Mouse (Mus musculus) megakaryocyte progenitor cell, adult 5-6 weeks (primary cell): ENCODE data around the gene A830031A19Rik. TPM values are rescaled to one million over a fixed set of nuclear protein-coding genes. Genes with fewer than 3 reads are reported as not detected.

Source experiments
- ATAC-seq: replicated peaks from 2 replicates; pipeline ENCODE4 v1.8.0; 2016; ENCODE audit warnings: mild to moderate bottlenecking, moderate TSS enrichment, inconsistent platforms; ENCODE audit not compliant: poor library complexity
- total RNA-seq, 2 experiments: library from RNA; stranded (forward) in 1 of 2; stranded (reverse) in 1 of 2; fragments of 157-497, 149-512 nt in 1 of 2; fragments of 200-1000 nt in 1 of 2; gene quantifications; 2 replicates each; pipeline versions ENCODE4 v1.2.3 to v1.2.4; 2015 to 2017

The A830031A19Rik gene
- total RNA-seq (2015) (not detected in 2 replicates), total RNA-seq (2017) (not detected in 2 replicates)

DNA sequence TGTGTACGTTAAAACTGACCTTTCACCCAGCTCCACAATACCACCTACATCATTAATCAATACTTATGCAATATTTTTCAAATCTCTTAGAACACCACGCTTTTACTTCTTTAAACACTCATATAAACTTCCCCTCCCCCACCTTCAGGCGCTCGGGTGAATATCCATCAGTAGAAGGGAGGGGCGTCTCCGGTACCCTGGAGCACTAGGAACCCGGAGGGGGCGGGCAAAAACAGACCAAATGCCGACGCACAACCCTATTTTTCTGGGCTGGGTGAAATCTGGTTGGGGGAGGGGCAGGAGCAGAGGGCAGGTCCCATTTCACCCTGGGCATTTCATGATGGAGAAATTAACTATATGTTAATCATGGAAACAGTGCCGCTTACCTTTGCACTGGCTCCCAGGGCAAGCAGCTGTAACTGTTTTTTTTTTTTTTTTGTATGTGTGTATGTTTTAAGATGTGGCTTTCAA is at the start of gene A830031A19Rik:
Gene A830031A19Rik, minus strand, starts transcription at position 421 of the 471 bp plus-strand sequence.
- ATAC-seq = no peak

DNA sequence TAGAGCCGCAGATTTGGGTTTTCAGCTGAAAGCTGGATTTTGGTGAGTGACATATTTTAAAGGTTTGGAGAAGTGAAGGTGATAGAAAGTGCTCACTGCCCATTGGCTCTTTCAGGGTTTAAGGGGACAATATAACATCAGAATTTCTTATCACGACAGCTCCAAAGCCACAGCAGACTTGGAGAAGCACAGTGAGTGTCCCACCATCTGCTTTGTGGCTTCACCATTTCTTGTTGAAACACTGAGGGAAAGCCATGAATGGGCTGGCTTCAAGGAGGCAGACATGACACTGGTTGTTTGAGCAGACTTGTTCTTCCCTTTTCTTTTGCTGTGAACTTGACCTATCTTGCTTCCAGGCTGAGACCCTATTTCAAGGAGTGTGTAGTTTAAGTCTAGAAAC is 49.1 kb upstream of the A830031A19Rik start:
- ATAC-seq = 0 out of 2 replicates have a peak, but pooled peaks have one; percentile 12

DNA sequence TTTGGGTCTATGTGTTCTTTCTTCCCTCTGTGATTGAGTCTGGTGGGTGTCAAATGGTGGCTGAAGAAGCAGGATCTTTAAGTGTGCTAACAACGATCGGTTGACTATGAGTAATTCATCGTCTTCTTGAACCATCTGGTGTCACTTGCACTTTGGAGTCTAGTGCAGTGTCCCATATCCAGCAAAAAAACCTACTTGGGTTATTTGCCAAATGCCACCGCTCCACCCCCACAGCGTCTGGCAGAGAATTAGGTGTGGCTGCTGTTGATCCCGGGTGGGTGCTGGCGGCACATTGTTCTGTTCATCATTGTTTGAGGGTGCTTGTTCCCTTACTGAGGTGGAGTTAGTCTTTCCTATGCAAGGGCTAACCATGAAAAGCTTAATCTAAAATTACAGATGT is 48.0 kb upstream of the A830031A19Rik start:
- ATAC-seq = no peak

DNA sequence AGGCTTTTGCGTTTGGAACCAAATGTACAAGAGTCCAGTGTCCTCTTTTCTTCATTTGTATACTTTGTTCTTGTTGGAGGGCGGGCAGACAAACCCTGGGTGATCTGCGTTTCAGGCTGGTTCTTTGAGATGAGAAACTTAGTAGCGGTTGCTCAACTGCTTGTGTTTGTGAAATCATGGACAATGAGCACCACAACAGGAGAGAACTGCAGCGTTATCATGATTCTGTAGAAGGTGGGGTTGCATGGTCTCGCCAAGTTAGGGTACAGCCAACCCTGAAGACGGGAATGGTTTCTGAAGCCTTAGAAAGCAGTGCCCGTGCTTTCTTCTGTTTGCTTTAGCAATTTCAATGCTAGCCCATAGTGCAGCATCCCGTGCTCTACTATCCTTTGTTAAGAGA is 46.3 kb upstream of the A830031A19Rik start:
- peak; percentile 32 for ATAC-seq

DNA sequence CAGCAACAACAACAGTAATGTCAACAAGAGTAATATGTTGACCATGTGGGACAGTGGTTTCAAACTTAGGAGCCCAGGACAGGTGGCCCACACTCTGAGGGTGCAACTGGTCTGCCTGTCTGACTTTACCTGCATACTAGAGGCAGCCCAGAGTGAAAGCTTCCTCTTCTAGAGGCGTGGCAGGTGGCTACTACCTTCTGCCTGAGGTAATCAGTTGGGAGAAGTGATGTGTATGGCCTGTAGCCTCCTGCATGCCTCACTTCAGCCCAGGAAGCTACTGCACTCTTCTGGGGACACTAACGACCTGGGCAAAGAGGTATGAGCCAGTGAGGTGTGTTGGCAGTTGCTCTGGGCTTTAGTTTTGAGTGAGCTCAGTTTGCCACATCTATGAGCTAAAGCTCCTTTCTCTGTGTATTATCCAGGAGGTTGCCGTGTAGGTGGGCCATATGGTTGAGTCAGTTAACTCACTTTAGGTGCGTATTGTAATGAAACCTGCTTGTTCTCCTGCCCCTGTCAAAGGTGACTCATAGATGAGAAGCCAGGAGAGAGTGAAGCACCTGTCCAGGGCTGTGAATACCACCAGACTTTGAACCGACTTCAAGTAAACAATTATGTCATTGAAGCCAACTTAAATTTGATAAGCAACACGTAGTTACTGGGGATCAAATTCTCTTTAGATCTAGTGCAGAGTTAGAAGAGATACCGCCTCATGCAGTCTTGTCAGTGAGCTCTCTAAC is 41.9 kb upstream of the A830031A19Rik start:
- no peak for ATAC-seq

DNA sequence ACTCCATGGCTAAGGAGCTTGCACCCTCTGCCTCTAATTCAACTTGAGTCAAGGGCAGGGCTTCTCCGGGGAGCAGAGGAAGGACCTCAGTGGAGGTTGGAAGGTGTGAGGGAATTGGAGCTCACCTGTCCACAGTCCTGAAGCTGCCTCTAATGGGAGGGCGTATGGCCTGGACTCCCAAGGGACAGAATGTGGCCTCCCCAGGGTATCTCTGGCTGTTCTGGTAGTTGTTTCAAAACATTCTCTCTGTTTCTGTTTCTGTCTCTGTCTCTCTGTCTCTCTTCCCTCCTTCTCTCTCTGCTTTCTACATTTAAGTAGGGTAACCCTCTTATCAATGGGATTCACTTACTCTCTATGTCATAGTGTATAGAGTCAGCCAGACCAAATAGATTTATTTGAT is 41.2 kb upstream of the A830031A19Rik start:
- ATAC-seq = no peak

DNA sequence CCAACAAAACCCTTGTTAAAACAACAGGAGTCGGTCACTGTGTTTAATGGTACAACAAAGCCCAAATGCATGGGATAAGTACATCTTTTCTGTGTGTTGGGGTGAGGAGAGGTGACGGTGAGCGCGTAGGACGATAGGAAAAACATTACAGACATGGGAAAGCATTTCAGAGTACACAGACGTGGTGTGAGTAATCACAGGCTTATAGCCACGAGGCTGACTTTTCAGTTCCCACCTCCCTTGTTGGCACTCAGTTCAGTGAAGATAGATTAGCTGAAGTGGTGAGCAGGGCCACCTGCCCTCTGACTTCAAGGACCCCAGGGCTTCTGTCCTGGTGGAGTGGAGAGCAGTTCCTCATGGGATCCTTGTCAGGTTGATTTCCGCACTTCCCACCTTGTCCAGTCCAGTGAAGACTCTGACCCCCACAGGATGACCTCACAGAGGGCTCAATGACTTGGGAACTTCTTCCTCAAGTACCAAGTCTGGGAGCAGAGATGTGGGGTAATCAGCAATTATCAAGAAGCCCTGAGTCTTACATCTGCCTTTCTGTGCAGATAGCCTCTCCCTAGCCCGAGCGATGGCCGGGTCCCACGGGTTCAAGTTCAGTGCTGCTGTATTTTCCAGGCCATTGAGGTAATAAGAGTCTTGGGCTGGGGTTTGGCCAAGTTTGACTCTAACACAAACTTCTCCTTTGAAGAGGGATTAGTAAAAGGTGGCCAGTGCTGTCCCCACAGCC is 40.3 kb upstream of the A830031A19Rik start:
- ATAC-seq = no peak

DNA sequence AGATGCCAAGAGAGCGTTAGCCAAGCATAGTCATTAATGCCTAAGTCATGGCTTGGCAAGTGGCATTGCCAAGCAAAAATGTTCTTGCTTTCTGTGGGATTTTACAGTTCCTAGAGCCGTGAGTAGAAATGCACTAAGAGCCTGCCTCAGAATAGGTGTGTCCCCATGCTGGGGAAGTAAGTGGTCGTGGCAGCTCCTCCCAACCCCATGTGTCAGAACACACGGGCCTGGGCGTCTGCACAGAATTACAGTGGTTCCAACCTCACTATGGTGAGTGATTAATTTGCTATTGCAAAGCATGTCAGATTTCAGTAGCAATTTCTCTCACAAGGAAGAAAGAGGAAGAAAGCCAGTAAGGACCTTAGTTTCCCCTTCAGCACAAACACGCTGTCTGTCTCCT is 36.9 kb upstream of the A830031A19Rik start:
- peak; percentile 64 for ATAC-seq

DNA sequence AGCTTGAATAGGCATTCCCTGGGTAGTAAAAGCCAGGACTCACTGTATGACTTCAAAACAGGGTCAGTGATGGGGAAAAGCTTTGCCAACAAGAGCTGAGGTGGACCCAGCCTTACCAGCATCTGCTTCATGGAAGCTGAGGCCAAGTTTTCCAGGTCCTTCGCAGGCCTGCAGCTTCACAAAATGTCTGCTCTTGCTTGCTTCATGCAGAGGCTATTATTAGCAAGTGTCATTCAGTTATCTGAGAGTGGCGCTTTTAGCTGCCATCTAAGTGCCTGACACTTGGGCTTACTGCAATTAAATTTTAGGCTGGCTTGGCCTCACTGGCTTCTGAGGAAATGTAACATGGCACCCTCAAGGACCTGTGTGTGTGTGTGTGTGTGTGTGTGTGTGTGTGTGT is 35.3 kb upstream of the A830031A19Rik start:
- no peak for ATAC-seq

DNA sequence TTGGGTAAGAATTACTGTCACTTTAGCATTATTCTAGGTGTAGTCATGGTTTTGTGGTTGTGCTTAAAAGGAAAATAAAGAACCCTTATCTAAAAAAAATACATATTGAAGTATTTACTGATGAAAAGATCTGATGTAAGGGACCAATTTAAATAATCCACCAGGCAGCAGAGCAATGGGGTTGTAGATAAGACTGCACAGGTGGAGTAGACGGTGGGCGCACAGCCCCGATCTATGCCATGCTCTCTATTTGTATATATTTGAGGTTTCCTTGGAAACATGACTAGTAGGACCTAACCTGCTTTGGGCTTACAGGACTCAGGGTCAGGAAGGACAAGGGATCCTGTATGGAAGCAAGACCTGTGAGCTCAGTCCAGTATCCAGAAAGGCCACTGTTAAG is 34.5 kb upstream of the A830031A19Rik start:
- no peak for ATAC-seq

DNA sequence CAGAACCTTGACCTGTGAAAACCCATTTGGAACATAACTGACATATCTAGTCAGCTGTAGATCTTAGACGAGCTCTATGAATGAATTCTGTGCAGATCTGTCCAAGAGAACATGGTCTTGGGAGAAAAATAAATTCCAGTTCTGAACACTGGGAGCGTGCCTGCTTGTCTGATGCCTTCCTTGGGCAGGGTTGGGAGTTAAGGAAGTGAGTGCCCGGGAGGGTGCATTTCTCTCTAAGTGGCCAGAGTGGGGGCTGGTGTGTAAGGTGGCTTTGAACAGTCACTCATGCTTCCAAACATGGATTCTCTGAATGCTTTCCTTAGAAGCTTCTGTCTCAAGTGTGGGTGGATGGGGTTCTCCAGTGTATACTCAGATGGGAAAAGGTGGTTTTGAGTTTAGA is 34.1 kb upstream of the A830031A19Rik start:
- ATAC-seq = no peak

DNA sequence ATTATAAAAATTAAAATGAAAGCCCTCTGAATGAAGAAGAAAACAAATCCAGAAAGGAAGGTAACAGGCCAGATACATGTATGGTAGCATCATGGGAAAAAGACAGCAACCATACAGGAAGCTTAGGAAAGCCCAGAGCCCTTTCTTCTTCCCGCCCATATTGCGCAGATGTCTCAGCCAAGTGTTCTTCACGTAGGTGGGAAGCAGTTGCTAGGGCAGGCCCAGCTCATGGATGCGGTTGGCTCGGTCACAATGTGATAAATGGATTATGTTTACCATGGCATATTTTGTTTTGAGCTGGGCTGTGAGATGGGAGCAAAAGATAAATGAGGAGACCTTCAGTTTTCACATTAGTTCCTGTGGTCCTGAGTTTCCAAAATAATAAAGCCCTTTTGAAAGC is 32.6 kb upstream of the A830031A19Rik start:
- no peak for ATAC-seq

DNA sequence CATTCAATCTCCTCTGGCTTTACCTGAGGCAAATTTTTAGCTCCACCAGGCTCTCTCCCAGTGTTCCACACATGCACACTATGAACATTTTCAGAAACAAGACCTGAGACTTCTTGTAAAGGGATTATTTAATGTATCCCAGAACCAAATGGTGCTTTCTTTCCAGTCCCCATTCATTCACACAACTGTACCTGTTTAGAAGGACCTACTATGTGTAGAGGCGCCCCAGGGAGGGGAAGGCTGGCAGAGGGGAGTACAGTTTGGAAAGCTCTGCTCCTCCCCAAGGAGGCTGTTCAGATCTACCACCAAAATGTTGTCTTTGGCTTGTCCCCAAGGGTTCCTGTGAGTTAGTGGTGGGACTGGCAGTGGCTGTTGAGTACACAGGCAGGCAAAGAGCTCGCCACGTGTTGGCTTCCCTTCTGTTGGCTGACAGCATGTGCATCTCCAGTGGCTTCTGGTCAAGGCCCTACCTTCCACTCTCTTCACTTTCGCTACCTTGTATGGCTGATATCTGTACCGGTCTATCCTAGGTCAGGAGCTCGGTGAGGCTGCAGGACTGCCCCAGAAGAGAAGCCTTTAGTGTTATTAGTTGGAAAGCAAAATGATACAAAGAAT is 28.4 kb upstream of the A830031A19Rik start:
- 0 out of 2 replicates have a peak, but pooled peaks have one; percentile 4 for ATAC-seq

DNA sequence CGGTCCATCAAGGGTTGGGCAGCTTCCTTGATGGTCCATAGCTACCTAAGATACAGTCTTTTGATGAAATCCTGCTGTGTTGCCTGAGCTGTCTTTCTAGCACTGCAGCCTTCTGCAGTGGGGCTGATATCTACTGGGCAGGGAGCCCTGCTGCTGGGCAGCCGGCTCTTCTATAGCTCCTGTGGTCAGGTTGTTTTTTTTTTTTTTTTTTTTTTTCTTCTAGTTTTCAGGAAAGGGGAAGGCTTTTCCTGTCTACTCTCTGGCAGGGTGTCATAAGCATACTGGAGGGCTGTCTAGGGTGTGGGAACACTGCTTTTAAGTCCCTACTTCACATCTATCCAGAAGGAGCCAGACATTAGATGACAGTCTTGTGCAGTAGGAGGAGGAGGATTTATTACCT is 27.5 kb upstream of the A830031A19Rik start:
- ATAC-seq = 0 out of 2 replicates have a peak, but pooled peaks have one; percentile 4

DNA sequence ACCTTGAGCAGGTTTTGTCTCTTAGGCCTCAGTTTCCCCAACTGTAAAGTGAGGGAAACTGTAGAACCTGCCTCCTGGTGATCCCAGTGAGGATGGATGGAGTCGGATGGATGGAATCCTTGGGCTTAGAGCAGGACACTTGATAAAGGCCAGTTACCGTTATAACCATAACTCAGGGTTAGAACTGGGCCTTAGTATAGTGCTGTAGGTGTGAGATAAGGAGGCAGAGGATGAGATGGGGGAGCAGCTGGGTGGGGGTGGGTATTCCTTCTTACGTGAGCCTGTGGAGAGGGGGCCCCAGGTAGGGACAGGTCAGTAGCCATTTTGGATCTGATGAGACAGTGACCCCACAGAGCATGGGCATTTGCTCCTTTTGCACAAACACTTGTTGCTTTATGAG is 26.8 kb upstream of the A830031A19Rik start:
- ATAC-seq = no peak

DNA sequence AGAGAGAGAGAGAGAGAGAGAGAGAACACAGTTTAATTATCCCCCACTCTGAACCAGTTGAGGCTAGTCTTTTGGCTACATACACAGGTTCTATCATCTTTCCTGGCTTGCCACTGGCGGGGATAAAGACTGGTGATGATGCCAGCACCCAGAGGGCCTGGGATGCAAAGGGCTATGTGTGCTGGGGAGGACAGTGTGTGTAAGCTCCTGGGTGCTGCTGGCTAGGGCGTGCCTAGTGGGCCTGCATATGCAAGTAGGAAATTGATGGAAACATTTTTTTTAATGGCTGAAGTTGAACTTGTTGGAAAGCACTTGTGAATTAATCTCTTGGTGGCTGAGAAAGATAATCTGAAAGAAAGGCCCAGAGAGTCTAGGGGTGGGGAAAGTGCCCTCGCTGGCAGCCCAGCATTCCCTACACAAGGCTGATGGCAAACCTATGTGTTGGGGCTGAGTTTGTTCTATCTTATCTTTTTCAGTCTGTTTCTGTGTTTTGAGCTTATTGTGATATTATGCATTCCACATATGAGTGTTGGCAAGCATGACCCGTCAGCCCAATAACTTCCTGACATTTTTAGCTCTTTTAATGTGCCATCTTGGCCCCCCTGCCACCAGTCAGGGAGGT is 25.7 kb upstream of the A830031A19Rik start:
- peak; percentile 59 for ATAC-seq

DNA sequence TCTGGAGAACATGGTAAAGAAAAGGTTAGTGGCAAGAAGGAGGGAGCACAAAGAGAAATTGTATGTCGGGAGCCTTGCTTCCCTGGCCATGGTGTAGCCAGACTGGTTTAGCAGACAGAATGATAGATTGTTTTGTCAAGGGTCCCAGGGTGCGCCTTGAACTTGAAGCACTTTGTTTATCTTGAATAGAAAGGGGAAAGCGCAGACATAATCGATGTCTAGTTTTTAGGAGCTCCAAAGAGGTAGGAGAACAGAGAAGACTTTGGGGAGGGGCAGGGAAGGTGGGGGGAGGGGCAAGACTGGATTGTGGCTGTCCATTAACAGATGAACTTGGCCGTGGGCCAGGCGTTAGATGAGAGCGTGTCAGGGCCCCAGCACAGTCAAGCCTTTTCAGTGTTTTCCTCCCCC is 25.0 kb upstream of the A830031A19Rik start:
- 0 out of 2 replicates have a peak, but pooled peaks have one; percentile 8 for ATAC-seq

DNA sequence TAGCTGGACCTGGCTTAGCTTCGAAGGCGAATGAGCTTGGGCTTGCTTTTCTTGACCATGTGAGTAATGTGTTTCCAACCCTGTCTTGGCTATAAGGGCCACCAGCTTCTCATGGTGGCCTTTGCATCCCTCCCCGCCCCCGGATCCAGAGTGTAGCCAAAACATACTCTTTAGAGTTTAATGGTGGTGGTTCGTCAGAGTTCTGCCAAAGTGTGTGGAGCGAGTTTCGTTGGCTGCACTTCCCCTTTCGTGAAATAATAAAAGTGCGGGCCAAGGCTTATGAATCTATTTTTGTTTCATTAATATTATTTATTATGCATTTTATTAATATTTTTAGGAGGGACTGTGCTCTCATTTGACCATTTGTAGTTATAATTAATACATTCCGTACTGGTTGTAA is 24.4 kb upstream of the A830031A19Rik start:
- no peak for ATAC-seq

DNA sequence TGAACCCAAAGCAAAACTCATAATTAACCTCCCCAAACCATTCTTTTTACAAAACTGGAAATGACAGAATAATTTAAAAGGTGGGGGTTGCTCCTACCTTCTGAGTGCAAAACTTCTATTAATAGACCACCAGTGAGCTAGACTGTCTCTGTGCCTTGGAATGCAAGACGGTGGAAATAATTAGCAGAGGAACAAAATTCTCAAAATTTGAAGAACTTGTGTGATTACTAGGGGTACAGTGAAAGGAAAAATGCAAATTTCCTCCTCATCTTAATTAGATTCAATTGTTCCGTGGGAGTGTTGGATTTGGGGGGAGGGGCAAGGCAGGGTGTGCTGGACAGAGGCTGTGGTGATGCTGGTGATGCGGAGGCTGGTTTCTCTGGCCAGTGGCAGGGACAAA is 23.8 kb upstream of the A830031A19Rik start:
- ATAC-seq = no peak

DNA sequence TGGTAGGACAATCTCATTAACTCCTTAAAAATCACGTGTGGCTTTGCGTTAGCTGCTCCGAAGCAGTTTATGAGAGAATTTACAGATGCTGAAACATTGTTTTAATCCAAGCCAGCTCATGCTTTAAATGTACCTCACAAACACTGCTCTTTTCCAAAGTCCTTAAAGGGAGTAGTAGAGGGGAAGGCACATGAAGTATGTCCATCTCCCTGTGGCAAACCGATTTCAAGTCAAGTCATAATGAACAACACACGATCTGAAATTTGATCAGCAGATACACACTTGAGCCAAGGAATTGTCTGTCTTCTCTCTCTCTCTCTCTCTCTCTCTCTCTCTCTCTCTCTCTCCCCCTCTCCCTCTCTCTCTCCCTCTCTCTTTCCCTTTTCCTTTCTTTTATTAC is 23.2 kb upstream of the A830031A19Rik start:
- ATAC-seq = no peak

DNA sequence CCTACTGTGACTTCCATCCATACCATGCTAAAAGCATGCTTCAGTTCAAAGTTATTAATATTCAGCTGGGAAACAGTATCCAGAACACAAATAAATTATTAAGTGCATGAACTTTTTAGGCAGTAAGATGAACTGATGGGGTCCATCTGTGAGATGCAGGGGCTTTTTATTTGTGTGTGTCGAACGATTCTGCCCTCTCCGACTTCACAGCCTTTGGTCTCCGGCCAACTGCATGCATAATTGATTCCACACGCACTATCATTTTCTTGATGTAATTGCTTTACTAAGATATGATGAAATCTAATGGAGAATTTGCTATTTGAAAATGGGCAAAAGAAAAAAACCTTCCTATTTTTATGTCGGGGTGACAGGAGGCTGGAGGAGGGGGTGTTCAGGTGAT is 22.2 kb upstream of the A830031A19Rik start:
- no peak for ATAC-seq
